Mouse (Mus musculus) MEL (cell line): ENCODE results near the gene Arhgap19. TPM values are rescaled to one million over a fixed set of nuclear protein-coding genes. Genes with fewer than 3 reads are reported as not detected.

Source experiments
- DNase-seq: peaks from one replicate; pipeline ENCODE4 v3.0.0; 2011; ENCODE audit warnings: low read depth, low spot score
- H3K27ac ChIP-seq: 2 replicates; pipeline ENCODE4 v1.5.1; 2012; ENCODE audit warnings: low read depth, mild to moderate bottlenecking, control low read depth, low read length, moderate library complexity; ENCODE audit not compliant: control insufficient read depth
- H3K27me3 ChIP-seq, 2 experiments: fragments of 150-350 bp in 1 of 2; sonication (generic) in 1 of 2; 2 replicates each; pipeline ENCODE4 v1.6.1; 2012; ENCODE audit warnings: low read length in 2 of 2, mild to moderate bottlenecking in 2 of 2, improper control_type of control experiment in 1 of 2, moderate library complexity in 1 of 2; ENCODE audit not compliant: insufficient read depth in 2 of 2, control insufficient read depth in 1 of 2
- H3K36me3 ChIP-seq, 2 experiments: 2 replicates each; pipeline ENCODE4 v1.6.1; 2012 to 2014; ENCODE audit warnings: low read length in 2 of 2, improper control_type of control experiment in 1 of 2, inconsistent platforms in 1 of 2, mild to moderate bottlenecking in 1 of 2; ENCODE audit not compliant: insufficient read depth in 2 of 2, control insufficient read depth in 1 of 2
- H3K4me1 ChIP-seq, 2 experiments: fragments of 150-350 bp in 1 of 2; sonication (generic) in 1 of 2; 2 replicates each; pipeline ENCODE4 v1.6.1; 2012; ENCODE audit warnings: low read length in 2 of 2, improper control_type of control experiment in 1 of 2, mild to moderate bottlenecking in 1 of 2; ENCODE audit not compliant: insufficient read depth in 2 of 2, control insufficient read depth in 1 of 2
- H3K4me3 ChIP-seq, 2 experiments: fragments of 150-350 bp in 1 of 2; sonication (generic) in 1 of 2; 2 replicates each; pipeline ENCODE4 v1.5.1; 2012; ENCODE audit warnings: low read depth in 2 of 2, low read length in 2 of 2, mild to moderate bottlenecking in 2 of 2, moderate library complexity in 2 of 2, control low read depth in 1 of 2, improper control_type of control experiment in 1 of 2; ENCODE audit not compliant: control insufficient read depth in 1 of 2, insufficient read depth in 1 of 2
- H3K79me2 ChIP-seq: 2 replicates; pipeline ENCODE4 v1.6.1; 2012; ENCODE audit warnings: mild to moderate bottlenecking, low read length, moderate library complexity; ENCODE audit not compliant: control insufficient read depth, poor library complexity, insufficient read depth
- H3K9ac ChIP-seq: 2 replicates; pipeline ENCODE4 v1.6.1; 2012; ENCODE audit warnings: low read depth, mild to moderate bottlenecking, control low read depth, low read length, moderate library complexity; ENCODE audit not compliant: control insufficient read depth, poor library complexity, severe bottlenecking
- H3K9me3 ChIP-seq: fragments of 150-350 bp; sonication (generic); replicated peaks from 2 replicates; pipeline ENCODE4 v1.6.1; 2012; ENCODE audit warnings: mild to moderate bottlenecking, low read length, improper control_type of control experiment, moderate library complexity; ENCODE audit not compliant: insufficient read depth
- BHLHE40 ChIP-seq: IDR thresholded peaks from 2 replicates; pipeline ENCODE4 v1.6.1; 2012; ENCODE audit warnings: low read depth, mild to moderate bottlenecking, inconsistent platforms, low read length, improper control_type of control experiment, borderline replicate concordance
- CHD1 ChIP-seq: IDR thresholded peaks from 2 replicates; pipeline ENCODE4 v1.6.1; 2012; ENCODE audit warnings: low read depth, mild to moderate bottlenecking, inconsistent platforms, low read length, improper control_type of control experiment
- CHD2 ChIP-seq: IDR thresholded peaks from 2 replicates; pipeline ENCODE4 v1.6.1; 2011; ENCODE audit warnings: low read length, improper control_type of control experiment
- CTCF ChIP-seq, 3 experiments: IDR thresholded peaks in 2 of 3; conservative IDR thresholded peaks in 1 of 3; 2 replicates each; pipeline ENCODE4 v1.5.1; 2011 to 2012; ENCODE audit warnings: low read length in 3 of 3, low read depth in 2 of 3, mild to moderate bottlenecking in 2 of 3, improper control_type of control experiment in 1 of 3, inconsistent platforms in 1 of 3, mixed read lengths in 1 of 3, moderate library complexity in 1 of 3; ENCODE audit not compliant: control insufficient read depth in 1 of 3, insufficient read depth in 1 of 3, poor library complexity in 1 of 3, severe bottlenecking in 1 of 3
- ELF1 ChIP-seq: IDR thresholded peaks from 2 replicates; pipeline ENCODE4 v1.6.1; 2014; ENCODE audit warnings: low read depth, mild to moderate bottlenecking, inconsistent platforms, low read length, improper control_type of control experiment, moderate library complexity
- GABPA ChIP-seq: IDR thresholded peaks from 2 replicates; pipeline ENCODE4 v1.6.1; 2012; ENCODE audit warnings: low read depth, mild to moderate bottlenecking, inconsistent platforms, low read length, improper control_type of control experiment, moderate library complexity
- HCFC1 ChIP-seq: IDR thresholded peaks from 2 replicates; pipeline ENCODE4 v1.6.1; 2012; ENCODE audit warnings: low read depth, mild to moderate bottlenecking, inconsistent platforms, low read length, improper control_type of control experiment, moderate library complexity
- MAX ChIP-seq: IDR thresholded peaks from 2 replicates; pipeline ENCODE4 v1.6.1; 2011; ENCODE audit warnings: low read length, improper control_type of control experiment
- MAZ ChIP-seq: IDR thresholded peaks from 2 replicates; pipeline ENCODE4 v1.6.1; 2012; ENCODE audit warnings: low read depth, mild to moderate bottlenecking, inconsistent platforms, low read length, improper control_type of control experiment
- MXI1 ChIP-seq: IDR thresholded peaks from 2 replicates; pipeline ENCODE4 v1.6.1; 2011; ENCODE audit warnings: mild to moderate bottlenecking, low read depth, low read length, improper control_type of control experiment
- MYB ChIP-seq: IDR thresholded peaks from 2 replicates; pipeline ENCODE4 v1.6.1; 2011; ENCODE audit warnings: mild to moderate bottlenecking, low read depth, low read length, improper control_type of control experiment
- MYC ChIP-seq: IDR thresholded peaks from 2 replicates; pipeline ENCODE4 v1.6.1; 2011; ENCODE audit warnings: low read depth, mild to moderate bottlenecking, low read length, improper control_type of control experiment, moderate library complexity
- NRF1 ChIP-seq: IDR thresholded peaks from 2 replicates; pipeline ENCODE4 v1.6.1; 2014; ENCODE audit warnings: low read depth, mild to moderate bottlenecking, inconsistent platforms, low read length, improper control_type of control experiment, moderate library complexity; ENCODE audit not compliant: poor library complexity, insufficient read depth, severe bottlenecking
- POLR2A ChIP-seq, 2 experiments: IDR thresholded peaks; 2 replicates each; pipeline ENCODE4 v1.6.1; 2011 to 2012; ENCODE audit warnings: low read length in 2 of 2, mild to moderate bottlenecking in 2 of 2, control low read depth in 1 of 2, improper control_type of control experiment in 1 of 2, low read depth in 1 of 2, moderate library complexity in 1 of 2; ENCODE audit not compliant: control insufficient read depth in 1 of 2, insufficient read depth in 1 of 2, poor library complexity in 1 of 2
- RAD21 ChIP-seq: IDR thresholded peaks from 2 replicates; pipeline ENCODE4 v1.6.1; 2011; ENCODE audit warnings: mild to moderate bottlenecking, low read depth, low read length, improper control_type of control experiment
- RCOR1 ChIP-seq: IDR thresholded peaks from 2 replicates; pipeline ENCODE4 v1.6.1; 2012; ENCODE audit warnings: low read depth, mild to moderate bottlenecking, inconsistent platforms, low read length, improper control_type of control experiment
- SMC3 ChIP-seq: IDR thresholded peaks from 2 replicates; pipeline ENCODE4 v1.6.1; 2011; ENCODE audit warnings: low read depth, low read length, improper control_type of control experiment
- TAL1 ChIP-seq: IDR thresholded peaks from 2 replicates; pipeline ENCODE4 v1.6.1; 2012; ENCODE audit warnings: mild to moderate bottlenecking, inconsistent platforms, low read length, moderate library complexity, mixed read lengths
- TBP ChIP-seq: IDR thresholded peaks from 2 replicates; pipeline ENCODE4 v1.8.0; 2011; ENCODE audit warnings: low read depth, low read length, improper control_type of control experiment
- TCF12 ChIP-seq: IDR thresholded peaks from 2 replicates; pipeline ENCODE4 v1.6.1; 2014; ENCODE audit warnings: low read depth, mild to moderate bottlenecking, inconsistent platforms, low read length, improper control_type of control experiment, moderate library complexity
- USF2 ChIP-seq, 2 experiments: IDR thresholded peaks; 2 replicates each; pipeline ENCODE4 v1.6.1; 2011 to 2012; ENCODE audit warnings: improper control_type of control experiment in 2 of 2, low read length in 2 of 2, borderline replicate concordance in 1 of 2, inconsistent platforms in 1 of 2, low read depth in 1 of 2, mild to moderate bottlenecking in 1 of 2; ENCODE audit not compliant: insufficient read depth in 1 of 2
- ZC3H11A ChIP-seq: IDR thresholded peaks from 2 replicates; pipeline ENCODE4 v1.6.1; 2012; ENCODE audit warnings: low read depth, mild to moderate bottlenecking, inconsistent platforms, low read length, improper control_type of control experiment
- ZKSCAN1 ChIP-seq: IDR thresholded peaks from 2 replicates; pipeline ENCODE4 v1.6.1; 2012; ENCODE audit warnings: low read depth, mild to moderate bottlenecking, inconsistent platforms, low read length, improper control_type of control experiment, moderate library complexity
- polyA plus RNA-seq, 2 experiments: library from polyadenylated mRNA; stranded (reverse) in 1 of 2; unstranded in 1 of 2; fragments of >175 nt in 1 of 2; fragments of >200 nt in 1 of 2; gene quantifications; 2 replicates each; pipeline versions ENCODE4 v1.2.1 to v1.2.4; 2012; ENCODE audit warnings: low replicate concordance in 2 of 2, low read depth in 1 of 2; ENCODE audit not compliant: insufficient read length in 2 of 2, insufficient read depth in 1 of 2, missing spikeins in 1 of 2
- total RNA-seq: library from RNA; depleted of rRNA; stranded (reverse); fragments of 300-350 nt; gene quantifications from 2 replicates; pipeline ENCODE4 v1.2.3, GENCODE M21; 2012

The Arhgap19 gene
- total and polyA plus RNA-seq, 3 experiments = 47.5 to 67.9 TPM; not detected in 1

DNA sequence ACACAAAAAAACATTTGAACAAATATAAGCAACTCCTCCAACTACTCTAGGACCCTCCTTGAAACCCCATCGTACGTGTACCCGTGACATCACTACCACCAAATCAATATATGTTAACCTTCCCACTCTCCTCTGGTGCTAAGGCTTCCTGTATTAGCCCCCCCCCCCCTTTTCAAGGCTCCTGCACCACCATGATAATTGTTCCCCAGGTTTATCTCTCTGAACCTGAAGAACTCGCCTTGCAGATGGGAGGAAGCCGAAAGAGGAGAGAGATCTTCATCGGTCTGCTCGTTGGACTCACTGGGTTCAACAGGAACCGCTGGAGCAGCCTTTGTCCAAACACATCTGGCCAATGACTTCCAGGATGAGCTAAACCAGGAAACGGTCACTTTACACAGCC, 5.7 kb upstream of the Arhgap19 start (continued):
- TF ChIP-seq POLR2A (IDR thresholded peaks at IDR 0.05; ENCODE audit: control insufficient read depth in 1 of 2, insufficient read depth in 1 of 2, low read depth in 1 of 2, low read length in 2 of 2, poor library complexity in 1 of 2) (no peak; a peak in 1 of 4 replicates), BHLHE40 (no peak), CHD1 (no peak), MAX (no peak; the same call in 1 of the 2 replicates), ZC3H11A (no peak), TCF12 (peak; percentile 100), SMC3 (no peak), CTCF (IDR thresholded peaks at IDR 0.05 in 2 of 3, conservative IDR thresholded peaks at IDR 0.05 in 1 of 3; ENCODE audit: control insufficient read depth in 1 of 3, insufficient read depth in 1 of 3, low read depth in 2 of 3, low read length in 3 of 3, poor library complexity in 1 of 3, severe bottlenecking in 1 of 3) (no peak), RCOR1 (peak; percentile 89), GABPA (0 out of 2 replicates have a peak, but pooled peaks have one; percentile 3), MAZ (peak; percentile 98), TAL1 (peak; percentile 95), NRF1 (no peak; the same call in 1 of the 2 replicates), USF2 (IDR thresholded peaks at IDR 0.05; ENCODE audit: borderline replicate concordance in 1 of 2, insufficient read depth in 1 of 2, low read depth in 1 of 2, low read length in 2 of 2) (no peak), ZKSCAN1 (no peak), MYB (peak; percentile 83), MYC (no peak), HCFC1 (peak; percentile 54), MXI1 (peak; percentile 56)

DNA sequence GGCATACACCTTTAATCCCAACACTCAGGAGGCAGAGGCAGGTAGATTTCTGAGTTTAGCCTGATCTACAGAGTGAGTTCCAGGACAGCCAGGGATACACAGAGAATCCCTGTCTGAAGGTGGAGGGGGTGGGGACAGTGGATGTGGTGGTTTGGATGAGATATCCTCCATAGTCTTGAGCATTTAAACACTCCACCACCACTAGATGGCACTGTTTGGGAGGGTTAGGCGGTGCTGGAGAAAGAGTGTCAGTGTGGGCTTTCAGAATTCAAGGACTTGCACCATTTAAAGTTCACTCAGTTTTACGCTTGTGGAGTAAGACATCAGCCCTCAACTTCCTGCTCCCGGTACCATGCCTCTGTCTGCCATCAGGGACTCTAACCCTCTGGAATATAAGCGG, 4.0 kb upstream of the Arhgap19 start:
- peaks cover 0 to 16% of the 10 kb centered on the region in 2 experiments; a peak in 2 of 4 replicates for H3K36me3 ChIP-seq
- H3K9me3 ChIP-seq = no peaks in the 10 kb centered on the region
- peaks cover 18 to 19% of the 10 kb centered on the region in 2 experiments for H3K4me1 ChIP-seq
- no peaks in the 10 kb centered on the region for H3K27me3 ChIP-seq
- H3K4me3 ChIP-seq = no peak overlapping the region
- TF ChIP-seq USF2 (IDR thresholded peaks at IDR 0.05; ENCODE audit: borderline replicate concordance in 1 of 2, insufficient read depth in 1 of 2, low read depth in 1 of 2, low read length in 2 of 2) (no peak), CHD2 (no peak), SMC3 (peak; percentile 46), CTCF (IDR thresholded peaks at IDR 0.05 in 2 of 3, conservative IDR thresholded peaks at IDR 0.05 in 1 of 3; ENCODE audit: control insufficient read depth in 1 of 3, insufficient read depth in 1 of 3, low read depth in 2 of 3, low read length in 3 of 3, poor library complexity in 1 of 3, severe bottlenecking in 1 of 3) (peak; percentile 48 to 62 (median 53)), RAD21 (peak; percentile 37), TAL1 (no peak), TBP (0 out of 2 replicates have a peak, but pooled peaks have one; percentile 23), ELF1 (no peak), NRF1 (no peak)
- H3K27ac ChIP-seq = no peak overlapping the region
- DNase-seq = peak; percentile 64
- H3K79me2 ChIP-seq = peaks cover 8% of the 10 kb centered on the region; the same call in 1 of the 2 replicates
- H3K9ac ChIP-seq = no peak overlapping the region
